Mouse (Mus musculus) E14TG2a.4 (cell line): ENCODE measurements at regions not wholly inside any gene's neighbourhood (a gene's known extent, or its start where the extent isn't known, plus 50 kb on each side); places are given as distances from the start of the nearest gene placed in this dataset.

Source experiments
- H3K27me3 ChIP-seq: 2 replicates; pipeline ENCODE4 v1.6.1; 2014; ENCODE audit warnings: low read length, control low read depth; ENCODE audit not compliant: insufficient read depth
- H3K36me3 ChIP-seq: 2 replicates; pipeline ENCODE4 v1.6.1; 2014; ENCODE audit warnings: low read length, control low read depth; ENCODE audit not compliant: insufficient read depth
- H3K4me1 ChIP-seq: replicated peaks from 2 replicates; pipeline ENCODE4 v1.6.1; 2014; ENCODE audit warnings: low read depth, low read length, control low read depth
- H3K4me3 ChIP-seq: replicated peaks from 2 replicates; pipeline ENCODE4 v1.5.1; 2014; ENCODE audit warnings: mild to moderate bottlenecking, low read length
- H3K9me3 ChIP-seq: 2 replicates; pipeline ENCODE4 v1.6.1; 2014; ENCODE audit warnings: low read length, control low read depth
- CTCF ChIP-seq: conservative IDR thresholded peaks from 2 replicates; pipeline ENCODE4 v1.5.1; 2014; ENCODE audit warnings: low read length
- NANOG ChIP-seq: IDR thresholded peaks from 2 replicates; pipeline ENCODE4 v1.6.1; 2014; ENCODE audit warnings: borderline replicate concordance, low read length, mixed read lengths
- POU5F1 ChIP-seq: IDR thresholded peaks from 2 replicates; pipeline ENCODE4 v1.6.1; 2014; ENCODE audit warnings: low read length, borderline replicate concordance

DNA sequence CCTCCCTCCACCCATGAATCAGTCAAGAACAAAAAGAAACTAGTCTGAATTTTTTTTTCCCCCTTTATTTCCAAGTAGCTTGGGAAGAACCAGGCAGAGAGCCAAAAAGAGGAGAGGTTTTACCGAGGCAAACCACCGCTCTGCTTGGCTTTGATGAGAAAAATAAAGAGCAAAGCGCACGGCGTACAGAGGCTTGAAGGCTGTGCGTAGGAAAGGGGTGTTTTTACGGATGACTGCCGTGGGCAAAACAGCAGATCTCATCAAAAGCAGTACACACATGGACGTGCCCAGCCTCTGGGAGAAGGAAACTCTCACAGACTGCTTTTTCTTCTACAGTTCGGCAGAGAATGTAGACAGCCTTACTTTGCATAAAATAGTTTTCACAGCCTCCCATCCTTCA lies 128.5 kb upstream of the Arid1b start:
- Histone ChIP-seq H3K4me3 (no peak overlapping the region), H3K9me3 (no peaks in the 10 kb centered on the region), H3K36me3 (no peaks in the 10 kb centered on the region), H3K4me1 (peaks cover 12% of the 10 kb centered on the region), H3K27me3 (peaks cover 26% of the 10 kb centered on the region)
- TF ChIP-seq CTCF (no peak), POU5F1 (no peak), NANOG (no peak)

DNA sequence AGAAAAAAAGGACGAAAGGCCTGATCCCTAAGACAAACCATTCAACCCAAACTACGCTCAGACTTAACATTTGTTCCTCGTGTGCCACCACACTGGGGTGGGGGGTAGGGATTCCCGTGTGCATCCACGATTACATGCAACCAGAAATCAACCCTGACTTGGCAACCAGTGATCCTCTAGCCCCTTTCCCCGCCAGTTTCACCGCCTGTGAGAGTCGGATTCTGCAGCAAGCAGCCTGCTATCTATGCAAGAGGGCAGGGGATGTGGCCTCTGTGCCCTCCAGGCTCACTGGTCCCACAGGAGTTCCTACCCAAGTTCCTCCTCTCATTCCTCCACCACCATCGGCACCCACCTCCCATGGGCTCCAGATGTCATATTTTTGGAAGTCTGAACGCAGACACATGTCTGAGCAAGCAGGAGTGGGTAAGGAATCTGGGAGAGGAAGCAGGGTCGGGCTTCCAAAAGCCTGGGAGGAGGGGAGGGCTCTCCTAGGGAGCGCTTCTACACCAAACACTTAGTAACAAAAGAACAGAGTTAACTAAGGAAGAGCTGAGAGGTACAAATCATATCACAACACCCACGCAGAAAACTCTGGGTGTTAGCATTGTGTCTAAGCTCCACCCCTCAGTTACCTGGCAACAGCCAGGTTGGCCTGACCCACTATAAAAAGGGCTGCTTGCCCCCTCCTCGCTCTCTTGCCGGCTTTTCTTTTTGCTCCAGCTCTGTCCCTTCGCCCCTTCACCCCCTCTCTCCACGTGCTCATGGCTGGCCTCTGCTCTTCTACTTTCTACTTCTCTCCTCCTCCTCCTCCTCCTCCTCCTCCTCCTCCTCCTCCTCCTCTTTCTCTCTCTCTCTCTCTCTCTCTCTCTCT lies 127.9 kb upstream of the Arid1b start:
- Histone ChIP-seq H3K4me3 (no peak overlapping the region), H3K36me3 (no peaks in the 10 kb centered on the region), H3K4me1 (peaks cover 12% of the 10 kb centered on the region), H3K27me3 (peaks cover 29% of the 10 kb centered on the region), H3K9me3 (no peaks in the 10 kb centered on the region)
- no peak for TF ChIP-seq NANOG
- TF ChIP-seq POU5F1 = no peak
- TF ChIP-seq CTCF = no peak

DNA sequence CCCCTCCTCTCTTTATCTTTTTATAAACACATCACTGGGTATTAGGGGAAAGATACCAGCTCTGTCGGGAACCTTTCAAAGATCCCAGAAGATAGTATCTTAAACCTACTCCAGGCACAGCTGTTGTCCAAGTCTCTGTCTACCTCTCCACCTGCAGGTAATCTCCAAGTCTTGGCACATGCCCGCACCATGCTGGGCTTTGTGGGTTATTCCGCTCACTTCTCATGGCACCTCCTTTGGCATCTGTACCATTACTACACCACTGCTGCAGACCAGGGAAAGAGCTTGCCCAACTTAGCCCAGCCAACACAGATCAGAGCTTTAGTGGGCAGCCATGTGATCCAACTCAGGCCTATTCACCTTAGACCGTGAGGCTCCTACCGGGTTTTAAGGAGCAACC lies 127.0 kb upstream of the Arid1b start:
- Histone ChIP-seq H3K4me3 (no peak overlapping the region), H3K4me1 (peaks cover 12% of the 10 kb centered on the region), H3K27me3 (peaks cover 29% of the 10 kb centered on the region), H3K9me3 (no peaks in the 10 kb centered on the region), H3K36me3 (no peaks in the 10 kb centered on the region)
- no peak for TF ChIP-seq CTCF
- TF ChIP-seq POU5F1 = no peak
- TF ChIP-seq NANOG = no peak

DNA sequence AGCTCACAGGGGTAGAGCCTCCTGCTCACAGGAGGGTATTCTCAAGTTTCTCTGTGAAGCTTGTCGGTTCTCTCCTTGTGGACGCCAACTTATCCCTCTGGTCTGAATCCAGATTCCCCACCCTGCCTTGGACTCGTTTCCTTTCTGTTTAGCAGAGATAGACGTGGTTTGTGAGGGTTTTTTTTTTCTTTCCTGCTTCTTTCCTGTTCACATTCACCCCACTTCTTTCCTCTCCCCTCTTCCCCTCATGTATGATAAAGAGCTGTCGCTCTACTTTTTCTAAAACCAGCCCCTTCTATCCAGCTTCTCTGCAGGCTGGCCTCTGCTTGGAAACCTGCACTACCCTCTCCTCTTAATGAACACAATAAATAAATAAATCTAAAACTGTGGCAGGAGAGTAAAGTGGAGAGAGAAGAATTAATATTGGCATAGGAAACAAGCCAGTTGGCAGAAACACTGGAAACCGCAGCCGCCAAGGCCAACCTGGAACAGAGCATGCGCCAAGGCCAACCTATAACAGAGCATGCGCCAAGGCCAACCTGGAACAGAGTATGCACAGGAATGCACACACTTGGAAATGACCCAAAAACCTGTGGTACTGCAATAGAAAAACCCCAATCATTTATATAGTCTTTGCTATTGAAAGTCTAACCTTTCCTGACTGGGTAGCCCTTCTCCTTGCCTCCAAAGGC lies 126.2 kb upstream of the Arid1b start:
- H3K27me3 ChIP-seq = peaks cover 29% of the 10 kb centered on the region
- no peak for TF ChIP-seq CTCF
- no peak for TF ChIP-seq POU5F1
- no peak for TF ChIP-seq NANOG
- H3K36me3 ChIP-seq = no peaks in the 10 kb centered on the region
- no peaks in the 10 kb centered on the region for H3K9me3 ChIP-seq
- no peak overlapping the region for H3K4me3 ChIP-seq
- H3K4me1 ChIP-seq = peaks cover 12% of the 10 kb centered on the region

DNA sequence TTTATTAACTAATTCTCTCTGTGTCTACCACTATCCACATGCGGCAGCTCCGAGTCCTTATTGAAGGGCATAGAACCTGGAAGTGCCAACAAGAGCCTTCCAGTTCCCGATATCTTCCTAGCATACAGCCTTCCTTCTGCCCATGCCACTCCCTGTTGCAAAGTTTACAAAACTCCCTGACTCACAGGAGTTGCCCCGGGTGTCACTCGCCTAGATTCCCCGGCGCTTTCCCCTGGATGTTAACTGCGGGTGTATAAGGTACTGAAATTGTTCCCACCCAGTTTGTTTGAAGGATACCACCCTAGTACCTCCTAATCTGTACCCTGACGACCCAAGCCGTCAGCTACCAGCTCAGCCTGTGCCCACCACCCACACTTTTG lies 125.7 kb upstream of the Arid1b start:
- TF ChIP-seq POU5F1 (no peak), NANOG (no peak), CTCF (no peak)
- H3K4me3 ChIP-seq = no peak overlapping the region
- H3K4me1 ChIP-seq = peaks cover 12% of the 10 kb centered on the region
- peaks cover 29% of the 10 kb centered on the region for H3K27me3 ChIP-seq
- H3K9me3 ChIP-seq = no peaks in the 10 kb centered on the region
- no peaks in the 10 kb centered on the region for H3K36me3 ChIP-seq

DNA sequence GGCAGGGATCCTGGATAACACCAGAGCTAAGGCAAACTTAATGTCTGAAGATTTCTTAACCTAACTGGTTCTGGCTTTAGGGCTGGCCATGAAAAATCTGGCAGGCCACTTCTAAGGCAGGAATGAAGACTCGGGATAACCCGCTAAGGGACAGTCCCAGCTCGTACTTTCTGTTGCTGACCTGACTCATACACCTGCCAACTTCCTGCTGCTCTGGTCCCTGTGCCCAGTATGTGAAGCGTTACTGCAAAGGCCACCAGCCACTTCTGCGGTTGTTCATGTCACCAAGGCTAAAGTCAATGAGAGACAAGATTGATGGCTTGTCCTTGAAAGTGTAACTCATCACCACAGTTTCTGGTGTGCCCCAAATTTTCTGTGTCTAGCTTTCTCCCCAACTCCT lies 125.3 kb upstream of the Arid1b start:
- no peak for TF ChIP-seq CTCF
- no peak for TF ChIP-seq NANOG
- TF ChIP-seq POU5F1 = no peak
- no peak overlapping the region for H3K4me3 ChIP-seq
- no peaks in the 10 kb centered on the region for H3K36me3 ChIP-seq
- H3K4me1 ChIP-seq = peaks cover 12% of the 10 kb centered on the region
- H3K9me3 ChIP-seq = no peaks in the 10 kb centered on the region
- peaks cover 29% of the 10 kb centered on the region for H3K27me3 ChIP-seq

DNA sequence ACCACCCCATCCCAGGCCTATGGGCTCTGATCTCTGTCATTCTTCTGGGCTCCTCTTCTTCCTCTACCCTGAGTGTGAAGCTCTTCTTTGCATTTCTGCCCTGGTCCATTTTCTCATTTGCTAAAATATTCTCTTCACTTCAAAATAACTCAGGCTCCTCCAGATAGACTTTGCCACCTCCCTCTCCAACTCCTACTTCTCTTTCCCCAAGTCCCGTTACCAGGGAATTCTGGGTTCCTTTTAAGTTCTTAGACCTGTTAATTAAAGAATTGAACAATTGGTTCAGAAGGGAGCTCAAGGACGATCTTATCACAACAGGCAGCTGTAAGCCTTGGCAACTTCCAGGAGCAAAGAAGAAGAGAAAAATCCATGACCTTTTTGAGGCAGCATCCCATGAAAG lies 122.9 kb upstream of the Arid1b start:
- Histone ChIP-seq H3K27me3 (peaks cover 13% of the 10 kb centered on the region), H3K36me3 (no peaks in the 10 kb centered on the region), H3K4me3 (no peak overlapping the region), H3K4me1 (peaks cover 2% of the 10 kb centered on the region), H3K9me3 (no peaks in the 10 kb centered on the region)
- TF ChIP-seq POU5F1 = no peak
- no peak for TF ChIP-seq NANOG
- TF ChIP-seq CTCF = no peak

DNA sequence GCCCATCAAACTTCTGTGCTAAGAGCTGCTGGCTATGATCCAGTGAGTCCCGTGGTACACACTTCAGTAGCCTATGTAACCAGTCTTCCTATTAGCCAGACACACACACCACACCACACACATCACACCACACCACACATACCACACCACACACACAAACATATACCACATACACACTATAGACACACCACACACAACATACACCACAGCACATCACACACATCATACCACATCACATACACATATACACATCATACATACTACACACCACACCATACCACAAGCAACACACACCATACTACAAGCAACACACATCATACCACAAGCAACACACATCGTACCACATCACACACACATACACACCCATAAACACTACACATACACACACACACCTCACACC lies 119.7 kb upstream of the Arid1b start:
- TF ChIP-seq NANOG (no peak), CTCF (no peak), POU5F1 (no peak)
- Histone ChIP-seq H3K4me3 (no peak overlapping the region), H3K27me3 (peaks cover 5% of the 10 kb centered on the region), H3K9me3 (no peaks in the 10 kb centered on the region), H3K4me1 (no peaks in the 10 kb centered on the region), H3K36me3 (no peaks in the 10 kb centered on the region)
